Mouse (Mus musculus): Measurements from ENCODE around the gene Midn. TPM values are rescaled to one million over a fixed set of nuclear protein-coding genes. Genes with fewer than 3 reads are reported as not detected.

The Midn gene
- polyA plus RNA-seq (2016; fragmentation: Nextera tagmentation; extraction: Ambion mirVana) = 22.2 TPM in 2 replicates

DNA sequence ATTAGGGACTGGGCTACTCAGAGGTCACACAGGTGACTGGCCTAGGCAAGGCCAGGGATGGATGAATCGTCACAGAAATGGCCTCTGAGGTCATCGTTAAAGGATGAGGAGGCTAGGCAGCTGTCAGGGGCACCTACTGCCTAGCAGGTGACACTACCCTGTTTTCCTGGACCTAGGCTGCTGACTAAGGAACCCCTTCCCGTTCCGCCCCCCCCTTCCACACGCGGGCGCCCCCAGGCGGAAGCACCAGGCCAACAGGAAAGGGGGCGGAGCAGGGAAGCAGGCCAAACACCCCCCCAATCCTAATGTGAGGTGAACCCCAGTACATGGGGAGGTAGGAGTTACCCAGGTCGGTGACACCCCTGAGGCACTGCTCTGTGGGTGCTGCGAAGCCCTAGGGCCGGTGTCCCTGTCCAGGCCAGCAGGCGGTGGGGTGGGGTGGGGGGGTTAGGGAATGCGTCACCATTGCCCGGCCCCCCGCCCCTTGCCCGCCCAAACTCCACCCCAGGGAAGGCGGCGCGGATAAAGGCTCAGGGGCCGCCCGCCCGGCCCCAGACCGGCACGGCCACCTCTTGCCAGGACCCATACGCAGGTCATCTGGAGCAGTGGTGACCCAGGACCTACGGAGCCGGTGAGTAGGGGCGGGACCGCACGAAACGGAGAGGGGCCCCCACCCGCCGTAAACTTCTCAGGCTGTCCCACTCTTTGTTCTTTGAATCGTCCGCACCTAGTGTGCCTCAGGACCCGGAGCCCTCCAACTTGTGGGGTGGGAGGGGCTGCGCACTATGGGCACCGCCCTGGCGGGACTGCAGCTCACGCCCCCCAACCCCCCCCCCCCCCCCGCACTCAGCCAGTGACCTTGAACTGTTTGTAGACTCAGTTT lies at the start of gene Midn:
TSS of gene Midn (plus strand) at position 554 of the 883 bp plus-strand sequence.
- peak within 1 kb of the TSS; percentile 100 for H3K27ac ChIP-seq (replicated peaks)
- 1% methylated on average over 42 of the region's 42 CpGs for WGBS
- peak; percentile 89 for DNase-seq (ENCODE audit: low spot score)
- no peaks in the 10 kb centered on the region for H3K27me3 ChIP-seq (replicated peaks; ENCODE audit: low read depth, poor library complexity, severe bottlenecking)
- peaks cover 75% of the 10 kb centered on the region for H3K36me3 ChIP-seq (replicated peaks)
- H3K9me3 ChIP-seq = no peaks in the 10 kb centered on the region
- peak within 1 kb of the TSS; percentile 99 for H3K4me3 ChIP-seq
- peaks cover 69% of the 10 kb centered on the region for H3K4me1 ChIP-seq

DNA sequence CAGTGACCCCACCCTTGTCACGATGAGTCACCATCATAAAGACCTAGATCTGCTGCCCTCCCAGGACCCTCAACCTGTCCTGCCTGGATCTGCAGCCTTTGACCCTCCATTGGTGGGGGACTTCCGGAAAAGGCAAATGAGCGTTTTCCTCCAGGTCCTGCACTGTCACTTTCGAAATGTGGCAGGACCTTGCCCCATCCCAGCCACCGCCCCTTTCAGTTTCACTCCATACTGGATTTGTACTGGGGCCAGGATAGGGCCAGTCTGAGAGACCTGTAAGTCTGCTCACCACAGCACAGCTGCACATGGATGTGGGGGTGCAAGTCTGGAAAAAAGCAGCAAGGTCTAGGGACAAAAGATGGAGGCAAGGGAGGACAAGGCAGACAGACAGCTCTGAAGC lies 49.4 kb upstream of the Midn start:
- Histone ChIP-seq H3K36me3 (replicated peaks) (peaks cover 5% of the 10 kb centered on the region; the same call in 1 of the 2 replicates), H3K4me1 (peaks cover 81% of the 10 kb centered on the region), H3K9me3 (no peaks in the 10 kb centered on the region), H3K4me3 (no peak overlapping the region), H3K27me3 (replicated peaks; ENCODE audit: low read depth, poor library complexity, severe bottlenecking) (no peaks in the 10 kb centered on the region), H3K27ac (replicated peaks) (no peak overlapping the region)
- WGBS = 86% methylated on average over 5 of the region's 5 CpGs
- no peak for DNase-seq (ENCODE audit: low spot score)

DNA sequence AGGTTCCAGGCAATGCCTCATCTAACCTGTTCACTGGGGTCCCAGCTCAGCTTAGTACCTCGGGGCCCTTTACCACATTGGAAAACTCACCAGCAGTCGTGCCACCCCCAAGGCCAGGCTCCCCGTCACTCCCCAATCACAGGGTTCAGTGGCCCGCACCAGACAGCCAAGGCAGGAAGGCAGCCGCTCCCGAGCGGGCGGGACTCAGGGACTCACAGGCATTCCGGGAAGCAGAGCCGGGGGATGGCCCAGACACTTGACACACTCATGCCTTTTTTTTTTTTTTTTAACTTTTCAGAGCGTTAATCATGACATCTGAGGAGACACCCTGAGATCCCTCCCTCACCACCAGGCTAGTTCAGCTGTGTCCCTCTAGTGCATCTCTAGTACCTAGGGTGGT lies 47.1 kb upstream of the Midn start:
- 66% methylated on average over 11 of the region's 11 CpGs for WGBS
- Histone ChIP-seq H3K27me3 (replicated peaks; ENCODE audit: low read depth, poor library complexity, severe bottlenecking) (no peaks in the 10 kb centered on the region), H3K9me3 (no peaks in the 10 kb centered on the region), H3K36me3 (replicated peaks) (peaks cover 5% of the 10 kb centered on the region; the same call in 1 of the 2 replicates), H3K4me3 (peak overlapping the region; percentile 96), H3K4me1 (peaks cover 74% of the 10 kb centered on the region), H3K27ac (replicated peaks) (no peak overlapping the region)
- no peak for DNase-seq (ENCODE audit: low spot score)

DNA sequence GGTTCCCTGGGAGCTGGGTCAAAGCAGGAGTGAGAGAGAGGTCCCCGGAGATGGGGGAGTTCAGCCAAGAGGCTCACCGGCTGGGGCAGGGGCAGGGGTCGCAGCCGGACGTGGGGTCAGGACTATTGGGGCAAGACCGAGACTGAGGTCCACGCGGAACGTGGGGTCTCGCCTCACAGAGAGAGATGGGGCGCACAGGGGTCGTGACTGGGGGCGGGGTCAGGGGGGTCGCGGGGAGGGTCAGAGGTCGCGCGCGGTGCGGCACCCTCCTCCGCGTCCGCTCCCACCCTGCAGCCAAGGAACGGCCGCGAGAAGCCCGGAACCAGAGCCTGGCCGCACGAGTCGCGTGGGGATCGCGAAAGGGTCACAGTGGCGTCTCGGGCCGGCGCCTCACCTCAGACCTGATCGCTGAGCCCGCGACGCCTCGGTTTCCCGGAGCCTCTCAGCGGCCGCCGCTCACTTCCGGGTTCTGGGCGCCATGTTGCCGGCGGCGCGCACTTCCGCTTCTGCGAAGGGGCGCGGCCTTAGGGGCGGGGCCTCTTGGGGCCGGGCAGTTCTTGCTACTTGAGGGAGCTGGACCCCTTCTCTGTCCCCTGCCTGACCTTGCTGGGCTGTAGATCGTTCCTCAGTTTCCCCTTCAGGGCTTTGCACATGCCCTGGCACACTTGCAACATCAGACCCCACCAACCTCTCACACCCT lies 45.7 kb upstream of the Midn start:
- Histone ChIP-seq H3K36me3 (replicated peaks) (no peaks in the 10 kb centered on the region), H3K4me1 (peaks cover 61% of the 10 kb centered on the region), H3K4me3 (peak overlapping the region; percentile 96), H3K9me3 (no peaks in the 10 kb centered on the region), H3K27ac (replicated peaks) (peak overlapping the region; percentile 94), H3K27me3 (replicated peaks; ENCODE audit: low read depth, poor library complexity, severe bottlenecking) (no peaks in the 10 kb centered on the region)
- under 1% methylated on average over 59 of the region's 59 CpGs for WGBS
- DNase-seq (ENCODE audit: low spot score) = peak; percentile 92

DNA sequence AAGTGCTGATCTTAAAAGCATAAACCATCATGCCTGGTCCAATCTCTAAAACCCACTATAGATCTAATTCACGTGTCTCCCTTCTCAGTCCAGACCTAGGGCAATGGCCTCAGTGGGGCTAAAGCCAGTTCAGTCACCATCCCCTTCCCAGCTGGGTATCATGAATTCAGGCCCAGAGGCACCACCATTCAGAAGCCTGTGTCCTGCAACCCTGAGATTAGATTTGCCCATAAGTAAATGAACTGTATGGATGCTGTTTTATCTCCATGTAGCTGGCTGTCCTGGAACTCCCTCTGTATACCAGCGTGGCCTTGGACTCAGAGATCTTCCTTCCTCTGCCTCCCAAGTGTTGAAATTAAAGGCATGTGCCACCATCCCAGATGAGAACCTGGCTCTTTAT lies 45.0 kb upstream of the Midn start:
- peaks cover 54% of the 10 kb centered on the region for H3K4me1 ChIP-seq
- peak overlapping the region; percentile 96 for H3K4me3 ChIP-seq
- H3K27ac ChIP-seq (replicated peaks) = peak overlapping the region; percentile 94
- no peaks in the 10 kb centered on the region for H3K36me3 ChIP-seq (replicated peaks)
- no peak for DNase-seq (ENCODE audit: low spot score)
- WGBS = 79% methylated on average over 2 of the region's 2 CpGs
- H3K27me3 ChIP-seq (replicated peaks; ENCODE audit: low read depth, poor library complexity, severe bottlenecking) = no peaks in the 10 kb centered on the region
- H3K9me3 ChIP-seq = no peaks in the 10 kb centered on the region

DNA sequence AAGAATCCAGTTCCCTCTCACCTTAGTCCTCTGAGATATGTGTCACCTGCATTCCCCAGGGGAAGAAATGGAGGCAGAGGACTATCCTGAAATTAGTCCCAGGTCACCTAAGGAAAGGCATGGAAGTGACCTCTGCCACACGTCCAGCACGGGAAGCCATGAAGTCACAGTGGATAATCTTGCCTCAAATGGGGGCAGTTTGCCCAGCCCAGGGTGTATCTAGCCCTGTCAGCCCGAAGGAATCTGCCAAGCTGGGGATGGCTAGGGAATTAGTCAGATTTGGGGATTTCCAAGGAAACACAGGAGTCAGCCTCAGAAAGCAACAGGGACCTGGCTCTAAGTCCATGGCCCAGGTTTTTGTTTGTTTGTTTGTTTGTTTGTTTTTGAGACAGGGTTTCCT lies 43.9 kb upstream of the Midn start:
- H3K4me3 ChIP-seq = no peak overlapping the region

DNA sequence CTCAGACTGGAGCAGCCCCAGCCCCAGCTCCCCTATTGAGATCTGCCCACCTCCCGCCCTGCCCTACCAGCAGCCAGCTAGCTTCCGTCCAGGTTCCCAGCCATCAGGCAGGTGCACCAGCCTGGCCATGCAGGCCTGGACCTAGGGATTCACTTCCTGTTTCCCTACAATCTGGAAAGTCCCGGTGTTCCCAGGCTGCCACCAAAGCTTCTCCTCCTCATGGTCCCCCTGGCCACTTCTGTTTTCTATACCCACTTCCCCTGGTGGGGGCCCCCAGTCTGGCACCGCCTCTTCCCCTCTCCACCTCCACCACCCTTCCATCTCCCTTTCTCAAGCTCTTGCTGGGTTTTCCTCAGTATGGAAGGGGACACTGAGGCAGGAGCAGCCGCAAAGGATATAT lies 42.6 kb upstream of the Midn start, which contains the start of gene Sbno2:
TSS of gene Sbno2 (minus strand) at position 112 of the 400 bp plus-strand sequence.
- H3K27ac ChIP-seq (replicated peaks) = peak within 1 kb of the TSS; percentile 27
- no peak for DNase-seq (ENCODE audit: low spot score)
- no peaks in the 10 kb centered on the region for H3K36me3 ChIP-seq (replicated peaks)
- H3K4me3 ChIP-seq = no peak within 1 kb of the TSS
- H3K4me1 ChIP-seq = peaks cover 32% of the 10 kb centered on the region
- H3K9me3 ChIP-seq = no peaks in the 10 kb centered on the region
- WGBS = 66% methylated on average over 5 of the region's 5 CpGs
- H3K27me3 ChIP-seq (replicated peaks; ENCODE audit: low read depth, poor library complexity, severe bottlenecking) = no peaks in the 10 kb centered on the region

More for the DNA sequence above, 43.9 kb upstream of the Midn start:
- no peak for DNase-seq (ENCODE audit: low spot score)
- H3K27ac ChIP-seq (replicated peaks) = no peak overlapping the region
- H3K27me3 ChIP-seq (replicated peaks; ENCODE audit: low read depth, poor library complexity, severe bottlenecking) = no peaks in the 10 kb centered on the region
- no peaks in the 10 kb centered on the region for H3K9me3 ChIP-seq
- H3K36me3 ChIP-seq (replicated peaks) = no peaks in the 10 kb centered on the region
- peaks cover 43% of the 10 kb centered on the region for H3K4me1 ChIP-seq
- 79% methylated on average over 3 of the region's 3 CpGs for WGBS

DNA sequence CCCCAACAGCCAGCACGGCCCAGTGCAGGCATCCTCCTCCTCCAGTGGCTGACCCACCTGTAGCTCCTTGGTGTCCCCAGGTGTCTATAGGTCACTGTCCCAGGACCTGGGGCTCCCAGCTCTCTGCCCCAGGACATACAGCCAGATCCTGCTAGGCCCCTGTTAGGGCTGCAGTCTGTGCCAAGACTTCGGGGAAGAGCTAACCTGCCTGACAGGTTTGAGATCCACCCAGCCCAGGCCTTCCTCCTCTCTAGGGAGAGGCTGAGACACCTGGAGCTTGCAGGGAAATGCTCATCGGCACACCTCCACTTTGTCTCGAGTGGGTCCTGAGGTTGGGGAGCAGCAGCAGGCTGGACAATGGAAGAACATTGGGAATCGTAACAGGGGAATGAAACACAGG lies 42.1 kb upstream of the Midn start:
- Histone ChIP-seq H3K9me3 (no peaks in the 10 kb centered on the region), H3K27ac (replicated peaks) (peak overlapping the region; percentile 27), H3K27me3 (replicated peaks; ENCODE audit: low read depth, poor library complexity, severe bottlenecking) (no peaks in the 10 kb centered on the region), H3K4me1 (peaks cover 27% of the 10 kb centered on the region), H3K4me3 (no peak overlapping the region), H3K36me3 (replicated peaks) (no peaks in the 10 kb centered on the region)
- 67% methylated on average over 5 of the region's 5 CpGs for WGBS
- DNase-seq (ENCODE audit: low spot score) = no peak

DNA sequence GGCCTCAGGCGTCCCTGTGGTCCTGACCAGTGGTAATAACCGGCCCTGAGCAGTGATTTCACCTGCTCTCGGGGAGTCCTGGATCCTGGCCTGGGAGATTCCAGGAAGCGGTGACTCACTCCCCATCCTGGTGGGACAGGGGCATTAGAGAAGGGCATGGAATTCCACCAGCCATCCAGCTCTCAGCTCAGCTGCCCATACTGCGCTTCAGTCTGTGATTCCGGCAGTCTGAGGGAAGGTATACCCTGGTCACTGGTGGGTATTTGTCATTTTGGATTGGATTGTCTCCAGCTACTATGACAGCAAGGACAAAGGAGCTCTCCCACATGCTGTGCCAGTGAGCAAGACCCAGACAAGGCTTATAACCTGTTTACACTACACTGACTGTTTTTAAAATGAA lies 40.4 kb upstream of the Midn start:
- DNase-seq (ENCODE audit: low spot score) = no peak
- H3K4me1 ChIP-seq = peaks cover 12% of the 10 kb centered on the region
- no peaks in the 10 kb centered on the region for H3K9me3 ChIP-seq
- WGBS = 62% methylated on average over 6 of the region's 6 CpGs
- H3K27ac ChIP-seq (replicated peaks) = no peak overlapping the region
- no peaks in the 10 kb centered on the region for H3K27me3 ChIP-seq (replicated peaks; ENCODE audit: low read depth, poor library complexity, severe bottlenecking)
- H3K4me3 ChIP-seq = no peak overlapping the region
- no peaks in the 10 kb centered on the region for H3K36me3 ChIP-seq (replicated peaks)

DNA sequence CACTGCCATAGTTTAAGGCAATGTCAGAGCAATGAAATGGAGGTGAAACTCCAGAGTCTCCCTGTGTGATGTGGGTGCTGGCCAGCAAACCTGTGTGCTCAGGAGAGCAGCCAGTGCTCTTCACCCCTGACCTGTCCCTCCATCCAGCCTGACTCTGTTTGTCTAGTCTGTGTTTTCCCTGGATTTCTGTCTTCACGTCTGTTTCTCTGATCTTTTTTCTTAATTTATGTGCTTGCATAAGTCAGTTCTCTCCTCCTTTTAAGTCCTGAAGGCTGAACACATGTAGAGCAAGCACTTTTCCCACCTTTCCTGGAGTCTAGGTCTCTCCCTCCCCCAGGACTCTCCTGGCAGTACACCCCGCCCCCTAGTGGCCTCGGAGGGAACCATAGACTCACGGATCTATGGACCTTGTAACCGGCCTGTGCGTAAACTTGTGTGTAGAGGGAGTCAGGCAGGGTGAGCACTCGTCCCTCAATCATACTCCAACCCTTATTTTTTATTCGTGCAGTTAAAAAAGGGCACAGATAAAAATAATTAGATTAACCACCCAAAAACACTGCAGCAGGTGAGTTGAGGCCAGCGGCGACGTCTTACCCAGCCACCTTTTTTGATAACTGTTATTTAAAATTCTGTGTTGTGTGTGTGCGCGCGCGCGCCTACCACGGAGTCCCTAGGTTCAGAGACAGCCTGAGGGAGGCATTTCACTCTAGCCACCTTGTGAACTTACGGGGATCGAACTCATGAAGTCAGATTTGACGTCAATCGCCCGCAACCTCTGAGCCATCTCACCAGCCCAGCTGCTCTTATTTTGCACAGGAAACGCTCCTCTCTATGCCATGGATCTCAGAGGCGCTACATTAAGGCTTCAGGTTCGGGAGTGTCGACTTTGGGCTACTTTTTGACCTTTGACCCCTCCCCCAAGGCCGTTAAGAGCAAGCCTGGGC lies 33.5 kb upstream of the Midn start:
- H3K36me3 ChIP-seq (replicated peaks) = peaks cover 26% of the 10 kb centered on the region
- DNase-seq (ENCODE audit: low spot score) = peak; percentile 94
- H3K27ac ChIP-seq (replicated peaks) = peak overlapping the region; percentile 93
- H3K4me1 ChIP-seq = peaks cover 42% of the 10 kb centered on the region
- 2% methylated on average over 27 of the region's 27 CpGs for WGBS
- H3K9me3 ChIP-seq = no peaks in the 10 kb centered on the region
- H3K27me3 ChIP-seq (replicated peaks; ENCODE audit: low read depth, poor library complexity, severe bottlenecking) = no peaks in the 10 kb centered on the region
- peak overlapping the region; percentile 91 for H3K4me3 ChIP-seq

DNA sequence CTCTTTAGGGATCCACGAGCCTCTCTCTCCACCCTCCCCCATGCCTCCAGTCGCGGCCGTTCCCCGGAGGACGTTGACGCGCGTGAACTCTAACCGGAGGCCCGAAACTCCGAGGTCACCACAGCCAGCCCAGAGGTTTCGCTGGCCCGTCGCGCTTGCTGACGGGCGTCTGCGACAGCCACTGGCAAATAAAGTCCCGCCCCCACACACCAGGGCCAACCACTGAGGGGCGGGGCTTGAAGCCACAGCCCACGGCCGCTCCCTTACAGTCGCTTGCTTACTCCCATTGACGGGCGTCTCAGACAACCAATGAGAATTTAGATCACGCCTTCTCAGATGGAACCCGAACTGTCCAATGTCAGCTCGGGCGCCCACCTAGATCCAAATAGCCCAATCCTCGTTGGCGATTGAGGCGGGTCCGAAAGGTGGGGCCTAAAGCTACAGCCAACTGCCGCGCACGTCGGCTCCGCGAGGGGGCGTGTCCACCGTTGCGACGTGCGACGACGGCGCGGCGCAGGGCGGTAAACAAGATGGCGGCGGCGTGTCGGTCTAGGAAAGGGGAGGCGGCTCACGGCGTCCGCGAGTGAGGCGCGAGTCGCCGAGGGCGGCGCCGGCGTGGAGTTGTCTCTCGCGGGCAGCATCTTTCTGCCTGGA lies 32.7 kb upstream of the Midn start, which contains the start of gene Stk11:
TSS of gene Stk11 (plus strand) at position 514 of the 654 bp plus-strand sequence.
- H3K4me3 ChIP-seq = peak within 1 kb of the TSS; percentile 91
- H3K36me3 ChIP-seq (replicated peaks) = peaks cover 34% of the 10 kb centered on the region
- peaks cover 46% of the 10 kb centered on the region for H3K4me1 ChIP-seq
- H3K27me3 ChIP-seq (replicated peaks; ENCODE audit: low read depth, poor library complexity, severe bottlenecking) = no peaks in the 10 kb centered on the region
- DNase-seq (ENCODE audit: low spot score) = peak; percentile 99
- H3K27ac ChIP-seq (replicated peaks) = peak within 1 kb of the TSS; percentile 93
- WGBS = under 1% methylated on average over 70 of the region's 70 CpGs
- no peaks in the 10 kb centered on the region for H3K9me3 ChIP-seq
